Mouse (Mus musculus) gastrocnemius, postnatal 36 days (tissue): ENCODE data around the gene Samt4. TPM values are rescaled to one million over a fixed set of nuclear protein-coding genes. Genes with fewer than 3 reads are reported as not detected.
"Not testable (repeated sequence)": the region's sequence is repeated elsewhere in the genome, so short reads cannot be mapped to it uniquely, and the experiment has no call there.

Experiments
- DNase-seq, 2 experiments: peaks; one replicate each; pipeline ENCODE4 v3.0.0; 2022
- intact Hi-C: fragments of 180-260 bp; cut with DNase I; formaldehyde crosslinking; loops from one replicate; pipeline ENCODE4 v1.15.1; 2025
- long read RNA-seq, 2 experiments: library from polyadenylated mRNA; stranded (forward); transcript quantifications; one replicate each; pipeline ENCODE4 v2.0.0; 2021
- total RNA-seq, 2 experiments: library from RNA; stranded (reverse); gene quantifications; 2 replicates each; pipeline ENCODE4 v1.2.3; 2021

The Samt4 gene
- total RNA-seq: not detected
- long read RNA-seq, experiment 1: 0 reads
- long read RNA-seq, experiment 2: 0 reads

DNA sequence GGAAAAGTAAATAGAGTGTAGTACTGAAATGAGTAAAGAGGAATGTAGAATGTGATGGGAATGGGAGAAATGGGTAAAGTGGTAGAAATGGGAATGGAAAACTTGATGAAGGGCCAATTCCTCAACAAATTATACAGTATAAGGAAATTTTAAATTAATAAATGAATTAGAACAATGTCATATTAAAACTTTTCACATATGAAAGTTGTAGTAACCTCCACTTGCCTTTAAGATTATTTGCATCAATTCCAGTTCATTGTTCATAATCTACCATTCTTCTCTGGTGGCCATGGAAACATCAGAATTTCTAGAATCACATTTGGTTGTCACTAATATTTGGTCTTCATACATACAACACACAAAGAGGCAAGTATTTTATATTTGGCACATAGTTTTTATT, at the start of gene Samt4:
Gene Samt4 (plus strand): TSS at position 301 of the 400 bp plus-strand sequence.
- intact Hi-C loops: no loop called here
- DNase-seq: no peak

DNA sequence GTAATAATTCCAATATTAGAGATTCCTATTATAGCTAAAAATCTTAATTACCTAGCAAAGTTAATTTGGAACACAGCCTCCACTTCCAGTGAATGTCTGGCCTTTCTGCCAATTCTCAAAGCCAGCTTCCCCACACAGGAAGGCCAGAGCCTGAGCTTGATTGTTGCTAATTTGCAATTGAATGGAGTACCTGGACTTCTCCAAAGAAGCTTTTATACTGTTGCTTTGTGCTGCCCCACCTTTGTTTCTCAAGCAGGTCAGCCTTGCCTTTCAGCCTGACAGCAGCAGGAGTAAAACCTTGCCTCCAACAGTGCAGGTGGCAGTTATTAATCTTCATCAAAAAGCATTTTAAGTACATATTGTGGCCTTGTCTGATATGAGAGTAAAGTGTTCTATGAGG, 38.1 kb upstream of the Samt4 start:
- DNase-seq, intact Hi-C loops: not testable (repeated sequence)

DNA sequence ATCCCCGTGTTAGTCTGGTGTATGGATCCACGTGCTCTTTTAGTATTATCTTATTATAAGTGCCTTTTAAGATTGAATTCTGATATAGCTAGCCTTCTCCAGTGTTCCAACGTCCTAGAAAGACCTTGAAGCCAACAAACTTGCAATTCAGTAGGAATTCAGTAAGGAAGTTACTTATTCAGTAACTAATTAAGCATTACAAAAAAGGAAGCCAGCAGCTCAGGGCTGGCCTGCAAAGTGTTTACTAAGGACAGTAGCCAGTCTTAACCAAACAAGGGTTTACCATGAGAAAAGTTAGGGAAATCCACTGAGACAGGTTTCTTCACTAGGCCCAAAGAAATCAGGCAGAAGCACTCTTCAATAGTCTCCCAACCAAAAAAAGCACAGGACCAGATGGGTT, 13.4 kb upstream of the Samt4 start:
- intact Hi-C loops: not testable (repeated sequence)

More for the DNA sequence above, 13.4 kb upstream of the Samt4 start:
- not testable (repeated sequence) for DNase-seq

Other genes with a start within 250 kb of the Samt4 start
- gene 4930524N10Rik, start 138.6 kb upstream of the Samt4 start, total RNA-seq: not detected
- not detected for gene Samt2, start 97.4 kb downstream of the Samt4 start, total RNA-seq